ENCODE assay signal across 20 mouse cellular contexts in genomic region chr15:26374946-26375345, GRCm38 (mm10).
DNase-seq lines count a peak whose midpoint lies in the region; ATAC-seq and TF ChIP-seq lines count a peak whose summit lies in the region.
"Had no signal": no experiment of that assay in that cellular context is flagged by ENCODE, and none has a peak within 500 bp of the region (broad histone marks: within the 10 kb centered on the region; RNA-seq: fewer than 3 reads in every experiment).

No protein-coding gene starts in this region.

- no peaks in the 10 kb centered on the region for H3K4me1 ChIP-seq in stomach, postnatal 0 days (replicated peaks; ENCODE audit: control insufficient read depth, insufficient read depth)
- H3K4me1 ChIP-seq: embryonic facial prominence, embryonic 15.5 days; forebrain, embryonic 15.5 days; heart, embryonic 15.5 days; hindbrain, embryonic 10.5 days had no signal

- H3K27ac ChIP-seq in stomach, postnatal 0 days (replicated peaks) = no peak overlapping the region
- H3K27ac ChIP-seq: embryonic facial prominence, embryonic 15.5 days; forebrain, embryonic 15.5 days; heart, adult 2 months; heart, embryonic 15.5 days; hindbrain, embryonic 10.5 days; hindbrain, embryonic 14.5 days had no signal

- no peaks in the 10 kb centered on the region for H3K27me3 ChIP-seq in C2C12 (ENCODE audit: control insufficient read depth, insufficient read depth, insufficient read length)
- no peaks in the 10 kb centered on the region for H3K27me3 ChIP-seq in stomach, postnatal 0 days (ENCODE audit: control insufficient read depth, insufficient read depth, low read length)
- H3K27me3 ChIP-seq: embryonic facial prominence, embryonic 15.5 days; forebrain, embryonic 15.5 days; heart, embryonic 15.5 days had no signal

- TF ChIP-seq EP300 in stomach, postnatal 0 days (optimal IDR thresholded peaks at IDR 0.05) = no peak

- no peaks in the 10 kb centered on the region for H3K79me3 ChIP-seq in C2C12 (ENCODE audit: low read depth)

- H3K36me3 ChIP-seq in C2C12 (ENCODE audit: control insufficient read depth, insufficient read depth) = no peaks in the 10 kb centered on the region
- no peaks in the 10 kb centered on the region for H3K36me3 ChIP-seq in stomach, postnatal 0 days (ENCODE audit: control insufficient read depth, insufficient read depth, low read length)
- H3K36me3 ChIP-seq: embryonic facial prominence, embryonic 15.5 days; forebrain, embryonic 15.5 days; heart, embryonic 15.5 days; hindbrain, embryonic 10.5 days had no signal

- H3K4me3 ChIP-seq in C2C12 (ENCODE audit: insufficient read depth, poor library complexity, severe bottlenecking) = no peak overlapping the region
- H3K4me3 ChIP-seq in stomach, postnatal 0 days (ENCODE audit: low read depth, low read length) = no peak overlapping the region
- H3K4me3 ChIP-seq: embryonic facial prominence, embryonic 15.5 days; forebrain, embryonic 15.5 days; heart, adult 2 months; heart, embryonic 15.5 days; hindbrain, embryonic 10.5 days had no signal

- no peak for DNase-seq in frontal cortex, postnatal 36 days (ENCODE audit: low spot score in 2 of 2)
- DNase-seq in brain, adult 2 months (ENCODE audit: low read depth, low spot score) = peak; percentile 66
- DNase-seq in stomach, postnatal 0 days (ENCODE audit: low spot score) = no peak
- no peak for DNase-seq in urinary bladder, postnatal 36 days (ENCODE audit: low spot score in 2 of 2)
- DNase-seq in retina, embryonic 14.5 days (ENCODE audit: low spot score) = no peak
- DNase-seq: adrenal gland, postnatal 10 days; cerebellum, adult 18-20 months; cerebellum, adult 9-11 months; embryo, embryonic 11 days; gastrocnemius, postnatal 14 days; heart, adult 2 months; heart, postnatal 14 days had no signal

- ATAC-seq in frontal cortex, adult (ENCODE audit: low TSS enrichment) = peak; percentile 58
- ATAC-seq in stomach, postnatal 0 days (ENCODE audit: low FRiP score, low TSS enrichment) = peak; percentile 51
- ATAC-seq: forebrain, embryonic 15.5 days had no signal

- H3ac ChIP-seq in C2C12 (ENCODE audit: control insufficient read depth, insufficient read length, low read depth) = no peak overlapping the region

- no peaks in the 10 kb centered on the region for H3K9me3 ChIP-seq in stomach, postnatal 0 days (ENCODE audit: control insufficient read depth, low read length)
- H3K9me3 ChIP-seq: embryonic facial prominence, embryonic 15.5 days; forebrain, embryonic 15.5 days; heart, embryonic 15.5 days; hindbrain, embryonic 10.5 days had no signal

- 79% methylated on average over 3 of the region's 3 CpGs for whole genome bisulfite sequencing in stomach, postnatal 0 days

- no peak for TF ChIP-seq CTCF in C2C12 (IDR thresholded peaks at IDR 0.05; ENCODE audit: control insufficient read depth, insufficient read depth, insufficient read length)
- TF ChIP-seq CTCF in stomach, postnatal 0 days (IDR thresholded peaks at IDR 0.05; ENCODE audit: low read depth) = no peak

- H3K4me2 ChIP-seq in stomach, postnatal 0 days (replicated peaks; ENCODE audit: low read depth) = no peak overlapping the region
- H3K4me2 ChIP-seq: embryonic facial prominence, embryonic 15.5 days; forebrain, embryonic 15.5 days; heart, embryonic 11.5 days; heart, embryonic 15.5 days; hindbrain, embryonic 14.5 days had no signal

- no peaks in the 10 kb centered on the region for H3K79me2 ChIP-seq in C2C12 (ENCODE audit: control insufficient read depth, insufficient read depth)

- no peak overlapping the region for H3K9ac ChIP-seq in stomach, postnatal 0 days (ENCODE audit: low read length)
- H3K9ac ChIP-seq: embryonic facial prominence, embryonic 15.5 days; forebrain, embryonic 15.5 days; heart, embryonic 15.5 days; hindbrain, embryonic 14.5 days had no signal

TF ChIP-seq in C2C12, 6 proteins besides CTCF, POLR2A, EP300 and RAD21:
- TF ChIP-seq FOSL1 (IDR thresholded peaks at IDR 0.05; ENCODE audit: insufficient read depth, low read length, poor library complexity, severe bottlenecking) = peak; percentile 70
- TF ChIP-seq MAX (IDR thresholded peaks at IDR 0.05) = no peak
- no peak for TF ChIP-seq CEBPB (IDR thresholded peaks at IDR 0.05; ENCODE audit: low read depth)
- TF ChIP-seq MYOG (IDR thresholded peaks at IDR 0.05; ENCODE audit: control insufficient read depth, extremely low read depth, insufficient read length) = no peak
- no peak for TF ChIP-seq MYOD1 (IDR thresholded peaks at IDR 0.05; ENCODE audit: control insufficient read depth, insufficient read length, low read depth)
- TF ChIP-seq USF1 (IDR thresholded peaks at IDR 0.05; ENCODE audit: low read depth) = peak; percentile 87
TF ChIP-seq in C2C12: peak in this region for 2.
